Mouse (Mus musculus): Measurements from ENCODE around the gene Pcca. TPM values are rescaled to one million over a fixed set of nuclear protein-coding genes. Genes with fewer than 3 reads are reported as not detected.

Gene Pcca
- polyA plus RNA-seq, 1 experiment from 2014 or later = 36.5 TPM

GRCm38 (mm10) chr14:122917676-122918075, 383.6 kb downstream of the Pcca start:
- WGBS = 87% methylated on average over 1 of the region's 1 CpGs
- no peak for ATAC-seq (ENCODE audit: insufficient number of reproducible peaks, insufficient read depth, low FRiP score, low TSS enrichment)
- H3K27ac ChIP-seq = no peak overlapping the region

GRCm38 (mm10) chr14:122920011-122920410, 385.9 kb downstream of the Pcca start:
- no peaks in the 10 kb centered on the region for H3K9me3 ChIP-seq
- H3K4me1 ChIP-seq = no peaks in the 10 kb centered on the region
- no peak for ATAC-seq (ENCODE audit: insufficient number of reproducible peaks, insufficient read depth, low FRiP score, low TSS enrichment)
- H3K9ac ChIP-seq = no peak overlapping the region
- H3K27ac ChIP-seq = no peak overlapping the region
- no peaks in the 10 kb centered on the region for H3K27me3 ChIP-seq
- WGBS = 73% methylated on average over 5 of the region's 5 CpGs
- no peak overlapping the region for H3K4me2 ChIP-seq (replicated peaks)
- H3K4me3 ChIP-seq = no peak overlapping the region
- H3K36me3 ChIP-seq = peaks cover 9% of the 10 kb centered on the region; the same call in 1 of the 2 replicates

More at GRCm38 (mm10) chr14:122917676-122918075, 383.6 kb downstream of the Pcca start:
- Histone ChIP-seq H3K27me3 (no peaks in the 10 kb centered on the region), H3K9ac (no peak overlapping the region), H3K4me3 (no peak overlapping the region), H3K4me1 (no peaks in the 10 kb centered on the region), H3K4me2 (replicated peaks) (no peak overlapping the region), H3K9me3 (no peaks in the 10 kb centered on the region), H3K36me3 (peaks cover 9% of the 10 kb centered on the region; the same call in 1 of the 2 replicates)

GRCm38 (mm10) chr14:122936460-122936859, 402.3 kb downstream of the Pcca start:
- no peak for ATAC-seq (ENCODE audit: insufficient number of reproducible peaks, insufficient read depth, low FRiP score, low TSS enrichment)
- no peaks in the 10 kb centered on the region for H3K9me3 ChIP-seq
- no peaks in the 10 kb centered on the region for H3K27me3 ChIP-seq
- 83% methylated on average over 1 of the region's 1 CpGs for WGBS
- H3K4me2 ChIP-seq (replicated peaks) = no peak overlapping the region
- H3K27ac ChIP-seq = no peak overlapping the region
- H3K9ac ChIP-seq = no peak overlapping the region
- no peaks in the 10 kb centered on the region for H3K4me1 ChIP-seq
- no peak overlapping the region for H3K4me3 ChIP-seq
- peaks cover 33% of the 10 kb centered on the region for H3K36me3 ChIP-seq

Other genes starting within 250 kb of the Pcca start
- 0.38 and 0.47 TPM in 2 replicates for gene Gm5089, start 83.2 kb upstream of the Pcca start, polyA plus RNA-seq (2016; fragmentation: Nextera tagmentation; extraction: Ambion mirVana)
- 4.8 and 5.4 TPM in 2 replicates for gene Zic5, start 68.6 kb upstream of the Pcca start, polyA plus RNA-seq (2016; fragmentation: Nextera tagmentation; extraction: Ambion mirVana)
- gene Zic2, start 58.9 kb upstream of the Pcca start, polyA plus RNA-seq (2016; fragmentation: Nextera tagmentation; extraction: Ambion mirVana) = 3.7 and 4.9 TPM in 2 replicates
- gene Gm10837, start 43.7 kb upstream of the Pcca start, polyA plus RNA-seq (2016; fragmentation: Nextera tagmentation; extraction: Ambion mirVana) = not detected in 2 replicates